Mouse (Mus musculus): ENCODE results near the gene Ceacam2.
"Not testable (repeated sequence)": the region's sequence is repeated elsewhere in the genome, so short reads cannot be mapped to it uniquely, and the experiment has no call there.

The Ceacam2 gene

GRCm38 (mm10) chr7:25483133-25483735 lies 56.4 kb downstream of the Ceacam2 start:
- no peak for DNase-seq (ENCODE audit: low spot score)

- DNase-seq (ENCODE audit: low spot score), result not testable (repeated sequence)
These were observed 58.9 kb downstream of the Ceacam2 start for GRCm38 (mm10) chr7:25480791-25481190.

GRCm38 (mm10) chr7:25479440-25479839 lies 60.2 kb downstream of the Ceacam2 start:
- DNase-seq (ENCODE audit: low spot score), result no peak

- DNase-seq (ENCODE audit: low spot score), result not testable (repeated sequence)
These were observed 61.9 kb downstream of the Ceacam2 start for GRCm38 (mm10) chr7:25477752-25478093.

- DNase-seq (ENCODE audit: low spot score), result not testable (repeated sequence)
These were observed 62.4 kb downstream of the Ceacam2 start, which contains the start of gene Ceacam1 for GRCm38 (mm10) chr7:25477091-25477751. Ceacam1 (minus strand) TSS chr7:25477603.

- DNase-seq (ENCODE audit: low spot score), result not testable (repeated sequence)
These were observed 67.8 kb downstream of the Ceacam2 start for GRCm38 (mm10) chr7:25471821-25472220.
